Mouse (Mus musculus) urinary bladder, postnatal 25 days (tissue): ENCODE measurements at regions not wholly inside any gene's neighbourhood (a gene's known extent, or its start where the extent isn't known, plus 50 kb on each side); places are given as distances from the start of the nearest gene placed in this dataset.
A peak's percentile ranks its signal among the peaks of the same experiment; 100 is the strongest.

Experiments
- DNase-seq: peaks from one replicate; pipeline ENCODE4 v3.0.0; 2022; ENCODE audit warnings: low spot score

- no peak for DNase-seq
Measured at GRCm38 (mm10) chr13:116619105-116619504, 309.6 kb upstream of the Isl1 start.

- DNase-seq, result no peak
Measured at GRCm38 (mm10) chr13:116596346-116596745, 286.9 kb upstream of the Isl1 start.

GRCm38 (mm10) chr13:116595512-116595911 is 286.0 kb upstream of the Isl1 start:
- no peak for DNase-seq

- DNase-seq, result no peak
Measured at GRCm38 (mm10) chr13:116575958-116576335, 266.5 kb upstream of the Isl1 start.

GRCm38 (mm10) chr13:116575274-116575957 is 265.9 kb upstream of the Isl1 start:
- DNase-seq, result no peak

- no peak for DNase-seq
Measured at GRCm38 (mm10) chr13:116555053-116555452, 245.6 kb upstream of the Isl1 start.

- no peak for DNase-seq
Measured at GRCm38 (mm10) chr13:116535211-116535610, 225.7 kb upstream of the Isl1 start.

- no peak for DNase-seq
Measured at GRCm38 (mm10) chr13:116533163-116533562, 223.7 kb upstream of the Isl1 start.

- DNase-seq, result no peak
Measured at GRCm38 (mm10) chr13:116528289-116528688, 218.8 kb upstream of the Isl1 start.

- no peak for DNase-seq
Measured at GRCm38 (mm10) chr13:116527037-116527436, 217.5 kb upstream of the Isl1 start.

- DNase-seq, result no peak
Measured at GRCm38 (mm10) chr13:116523713-116524303, 214.3 kb upstream of the Isl1 start.

GRCm38 (mm10) chr13:116514640-116515311 is 205.3 kb upstream of the Isl1 start:
- DNase-seq, result no peak

- DNase-seq, result no peak
Measured at GRCm38 (mm10) chr13:116514256-116514639, 204.8 kb upstream of the Isl1 start.

- DNase-seq, result no peak
Measured at GRCm38 (mm10) chr13:116512398-116512797, 202.9 kb upstream of the Isl1 start.

GRCm38 (mm10) chr13:116508213-116508811 is 198.8 kb upstream of the Isl1 start:
- no peak for DNase-seq

- no peak for DNase-seq
Measured at GRCm38 (mm10) chr13:116497659-116498414, 188.3 kb upstream of the Isl1 start.

- no peak for DNase-seq
Measured at GRCm38 (mm10) chr13:116495641-116496040, 186.2 kb upstream of the Isl1 start.

- DNase-seq, result no peak
Measured at GRCm38 (mm10) chr13:116489420-116489819, 179.9 kb upstream of the Isl1 start.

- DNase-seq, result no peak
Measured at GRCm38 (mm10) chr13:116474611-116475010, 165.1 kb upstream of the Isl1 start.

- DNase-seq, result no peak
Measured at GRCm38 (mm10) chr13:116461757-116462156, 152.3 kb upstream of the Isl1 start.

GRCm38 (mm10) chr13:116443165-116443955 is 133.9 kb upstream of the Isl1 start:
- DNase-seq, result peak; percentile 3
